Mouse (Mus musculus): Measurements from ENCODE around the gene Pla2g4d.

Pla2g4d gene

GRCm38 (mm10) chr2:120288995-120289394 lies at the start of gene Pla2g4d:
TSS of gene Pla2g4d (minus strand) at chr2:120289197.
- no peak for DNase-seq (ENCODE audit: low spot score in 2 of 2)

- no peak for DNase-seq (ENCODE audit: low spot score in 2 of 2)
Measured at GRCm38 (mm10) chr2:120337886-120338285, 48.9 kb upstream of the Pla2g4d start.

- DNase-seq (ENCODE audit: low spot score in 2 of 2), result no peak
Measured at GRCm38 (mm10) chr2:120331575-120331974, 42.6 kb upstream of the Pla2g4d start.

GRCm38 (mm10) chr2:120315077-120315476 lies 26.1 kb upstream of the Pla2g4d start:
- no peak for DNase-seq (ENCODE audit: low spot score in 2 of 2)

- DNase-seq (ENCODE audit: low spot score in 2 of 2), result no peak
Measured at GRCm38 (mm10) chr2:120314487-120314886, 25.5 kb upstream of the Pla2g4d start.

- DNase-seq (ENCODE audit: low spot score in 2 of 2), result no peak
Measured at GRCm38 (mm10) chr2:120313976-120314375, 25.0 kb upstream of the Pla2g4d start, which contains the start of gene Pla2g4f. TSS of gene Pla2g4f (minus strand) at chr2:120314165.

- no peak for DNase-seq (ENCODE audit: low spot score in 2 of 2)
Measured at GRCm38 (mm10) chr2:120312276-120312825, 23.4 kb upstream of the Pla2g4d start.

GRCm38 (mm10) chr2:120304113-120304512 lies 15.1 kb upstream of the Pla2g4d start:
- no peak for DNase-seq (ENCODE audit: low spot score in 2 of 2)

- no peak for DNase-seq (ENCODE audit: low spot score in 2 of 2)
Measured at GRCm38 (mm10) chr2:120301076-120301475, 12.1 kb upstream of the Pla2g4d start.

- DNase-seq (ENCODE audit: low spot score in 2 of 2), result no peak
Measured at GRCm38 (mm10) chr2:120299866-120300265, 10.9 kb upstream of the Pla2g4d start.

GRCm38 (mm10) chr2:120296160-120296559 lies 7.2 kb upstream of the Pla2g4d start:
- DNase-seq (ENCODE audit: low spot score in 2 of 2), result no peak

- DNase-seq (ENCODE audit: low spot score in 2 of 2), result no peak
Measured at GRCm38 (mm10) chr2:120291471-120292078, 2.6 kb upstream of the Pla2g4d start.

- DNase-seq (ENCODE audit: low spot score in 2 of 2), result no peak
Measured at GRCm38 (mm10) chr2:120288401-120288800, 596 bp downstream of the Pla2g4d start.

- DNase-seq (ENCODE audit: low spot score in 2 of 2), result no peak
Measured at GRCm38 (mm10) chr2:120285639-120286038, 3.4 kb downstream of the Pla2g4d start.

- DNase-seq (ENCODE audit: low spot score in 2 of 2), result no peak
Measured at GRCm38 (mm10) chr2:120284705-120285104, 4.3 kb downstream of the Pla2g4d start.

- no peak for DNase-seq (ENCODE audit: low spot score in 2 of 2)
Measured at GRCm38 (mm10) chr2:120284094-120284493, 4.9 kb downstream of the Pla2g4d start.

GRCm38 (mm10) chr2:120283550-120283949 lies 5.4 kb downstream of the Pla2g4d start:
- DNase-seq (ENCODE audit: low spot score in 2 of 2), result no peak

GRCm38 (mm10) chr2:120281221-120281620 lies 7.8 kb downstream of the Pla2g4d start:
- no peak for DNase-seq (ENCODE audit: low spot score in 2 of 2)

- DNase-seq (ENCODE audit: low spot score in 2 of 2), result peak; percentile 35 to 57
Measured at GRCm38 (mm10) chr2:120279961-120280360, 9.0 kb downstream of the Pla2g4d start.

- no peak for DNase-seq (ENCODE audit: low spot score in 2 of 2)
Measured at GRCm38 (mm10) chr2:120276951-120277350, 12.0 kb downstream of the Pla2g4d start.

- DNase-seq (ENCODE audit: low spot score in 2 of 2), result no peak
Measured at GRCm38 (mm10) chr2:120268635-120269034, 20.4 kb downstream of the Pla2g4d start.

GRCm38 (mm10) chr2:120265523-120265922 lies 23.5 kb downstream of the Pla2g4d start:
- DNase-seq (ENCODE audit: low spot score in 2 of 2), result no peak

- DNase-seq (ENCODE audit: low spot score in 2 of 2), result no peak
Measured at GRCm38 (mm10) chr2:120264858-120265257, 24.1 kb downstream of the Pla2g4d start.

- DNase-seq (ENCODE audit: low spot score in 2 of 2), result no peak
Measured at GRCm38 (mm10) chr2:120262876-120263275, 26.1 kb downstream of the Pla2g4d start.

Data from frontal cortex, postnatal 14 days (tissue).